Mouse (Mus musculus): ENCODE measurements around the gene Lrrc10. TPM values are rescaled to one million over a fixed set of nuclear protein-coding genes. Genes with fewer than 3 reads are reported as not detected.

Lrrc10 gene
- polyA plus RNA-seq, 1 experiment from 2014 or later = not detected

DNA sequence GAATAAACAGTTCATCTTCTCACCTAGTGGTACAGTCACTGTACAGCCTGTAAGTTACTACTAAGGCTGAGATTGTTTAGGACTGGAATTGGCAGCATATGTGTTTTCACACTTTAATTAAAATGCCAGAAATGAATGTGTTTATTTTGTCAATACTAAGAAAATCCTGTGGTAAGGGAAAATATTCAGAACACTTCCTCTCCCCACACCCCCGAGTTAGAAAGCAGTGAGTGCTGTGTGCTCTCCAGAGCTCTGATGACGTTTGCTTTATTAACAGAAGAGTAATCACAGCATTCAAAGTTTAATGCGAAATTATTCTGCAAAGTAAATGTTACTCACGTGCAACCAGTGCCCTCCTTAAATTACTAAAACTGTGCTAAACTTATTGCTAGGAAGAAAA, 44.5 kb downstream of the Lrrc10 start:
- Histone ChIP-seq H3K27me3 (no peaks in the 10 kb centered on the region), H3K4me2 (no peak overlapping the region), H3K4me3 (no peak overlapping the region), H3K9me3 (no peaks in the 10 kb centered on the region), H3K4me1 (peaks cover 6% of the 10 kb centered on the region), H3K9ac (no peak overlapping the region), H3K36me3 (peaks cover 34% of the 10 kb centered on the region), H3K27ac (no peak overlapping the region)
- ATAC-seq (ENCODE audit: insufficient number of reproducible peaks, insufficient read depth, low FRiP score, low TSS enrichment, low read depth) = no peak
- 69% methylated on average over 4 of the region's 4 CpGs for WGBS

DNA sequence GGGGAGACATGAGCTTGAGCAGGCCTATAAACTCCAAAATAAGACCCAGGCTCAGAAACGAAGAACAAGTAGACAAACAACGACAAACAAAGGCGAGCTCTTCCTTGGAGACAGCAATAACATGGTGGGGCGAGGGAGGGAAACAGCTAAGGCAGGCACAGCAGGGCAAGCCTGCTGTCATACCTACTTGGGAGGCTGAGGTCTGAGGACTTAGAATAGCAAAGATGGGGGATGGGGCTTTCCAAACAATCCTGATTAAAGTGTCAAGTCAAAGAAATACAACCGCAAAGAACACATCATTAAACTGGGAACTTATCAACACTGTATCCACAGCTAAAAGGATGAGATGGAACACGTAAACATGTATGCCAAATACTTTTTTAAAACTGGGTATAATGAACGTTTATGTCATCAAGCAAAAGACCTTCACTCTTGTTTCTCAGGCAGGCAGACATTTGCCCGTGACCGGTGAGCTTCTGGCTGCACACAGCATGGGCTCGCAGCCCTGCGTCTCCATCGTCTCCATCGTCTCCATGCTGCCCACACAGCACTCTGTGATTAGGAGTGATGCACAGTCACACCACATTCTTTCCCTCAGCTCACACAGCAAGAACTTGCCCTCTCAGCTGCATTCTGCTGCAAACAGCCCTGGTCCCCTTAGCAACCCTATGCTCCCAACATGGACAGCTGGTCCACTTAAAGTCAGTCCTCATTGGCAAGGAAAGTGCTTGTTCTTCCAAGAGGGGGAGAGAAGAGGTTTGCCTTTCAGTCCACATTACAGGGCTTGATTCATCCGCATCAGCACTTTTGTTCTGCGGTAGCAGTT, 49.6 kb downstream of the Lrrc10 start:
- H3K36me3 ChIP-seq = peaks cover 26% of the 10 kb centered on the region
- no peak overlapping the region for H3K9ac ChIP-seq
- H3K4me3 ChIP-seq = no peak overlapping the region
- no peak overlapping the region for H3K27ac ChIP-seq
- H3K4me1 ChIP-seq = peaks cover 9% of the 10 kb centered on the region
- no peaks in the 10 kb centered on the region for H3K9me3 ChIP-seq
- no peak overlapping the region for H3K4me2 ChIP-seq
- WGBS = 74% methylated on average over 15 of the region's 15 CpGs
- ATAC-seq (ENCODE audit: insufficient number of reproducible peaks, insufficient read depth, low FRiP score, low TSS enrichment, low read depth) = no peak
- no peaks in the 10 kb centered on the region for H3K27me3 ChIP-seq

DNA sequence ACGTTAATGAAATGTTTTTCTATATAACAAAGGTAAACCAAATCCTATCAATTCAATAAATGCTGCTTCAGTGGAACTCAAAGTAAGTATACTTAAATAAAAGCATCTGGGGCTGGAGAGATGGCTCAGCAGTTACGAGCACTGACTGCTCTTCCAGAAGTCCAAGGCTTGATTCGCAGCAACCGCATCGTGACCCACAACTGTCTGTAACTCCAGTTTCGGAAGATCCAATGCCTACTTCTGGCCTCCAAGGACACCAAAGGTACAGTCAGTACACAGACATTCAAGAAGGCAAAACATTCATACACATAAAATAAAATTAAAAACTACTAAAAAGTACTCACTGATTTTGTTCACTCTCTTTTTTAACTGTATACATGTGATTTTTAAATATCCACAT, 51.0 kb downstream of the Lrrc10 start:
- WGBS = 81% methylated on average over 6 of the region's 6 CpGs
- Histone ChIP-seq H3K4me3 (no peak overlapping the region), H3K9me3 (no peaks in the 10 kb centered on the region), H3K9ac (no peak overlapping the region), H3K4me2 (no peak overlapping the region), H3K4me1 (peaks cover 9% of the 10 kb centered on the region), H3K27me3 (no peaks in the 10 kb centered on the region), H3K27ac (no peak overlapping the region), H3K36me3 (peaks cover 26% of the 10 kb centered on the region)
- no peak for ATAC-seq (ENCODE audit: insufficient number of reproducible peaks, insufficient read depth, low FRiP score, low TSS enrichment, low read depth)

Other genes with a start within 250 kb of the Lrrc10 start
- 0.22 and 0.47 TPM in 2 replicates for gene Myrfl, start 148.4 kb upstream of the Lrrc10 start, polyA plus RNA-seq (2015; fragmentation: Nextera tagmentation; extraction: Ambion mirVana)
- 33.0 and 38.2 TPM in 2 replicates for gene Rab3ip, start 94.6 kb upstream of the Lrrc10 start, polyA plus RNA-seq (2015; fragmentation: Nextera tagmentation; extraction: Ambion mirVana)
- not detected in 2 replicates for gene Gm10271, start 72.7 kb upstream of the Lrrc10 start, polyA plus RNA-seq (2015; fragmentation: Nextera tagmentation; extraction: Ambion mirVana)
- gene Best3, start 59.0 kb upstream of the Lrrc10 start, polyA plus RNA-seq (2015; fragmentation: Nextera tagmentation; extraction: Ambion mirVana) = 0.21 and 0.22 TPM in 2 replicates
- gene Cct2, start 18.5 kb downstream of the Lrrc10 start, polyA plus RNA-seq (2015; fragmentation: Nextera tagmentation; extraction: Ambion mirVana) = 257 and 258 TPM in 2 replicates
- 20.8 and 25.8 TPM in 2 replicates for gene Frs2, start 103.2 kb downstream of the Lrrc10 start, polyA plus RNA-seq (2015; fragmentation: Nextera tagmentation; extraction: Ambion mirVana)
- gene Yeats4, start 179.2 kb downstream of the Lrrc10 start, polyA plus RNA-seq (2015; fragmentation: Nextera tagmentation; extraction: Ambion mirVana) = 80.0 and 87.4 TPM in 2 replicates
- not detected in 2 replicates for gene 9530003J23Rik, start 193.4 kb downstream of the Lrrc10 start, polyA plus RNA-seq (2015; fragmentation: Nextera tagmentation; extraction: Ambion mirVana)
- gene Lyz2, start 237.0 kb downstream of the Lrrc10 start, polyA plus RNA-seq (2015; fragmentation: Nextera tagmentation; extraction: Ambion mirVana) = 36.2 and 40.7 TPM in 2 replicates
- gene Lyz1, start 247.5 kb downstream of the Lrrc10 start, polyA plus RNA-seq (2015; fragmentation: Nextera tagmentation; extraction: Ambion mirVana) = 0.70 TPM in 1 of 2 replicates, not detected in the other